Mouse (Mus musculus) heart, adult 9 months (tissue): ENCODE measurements at regions not wholly inside any gene's neighbourhood (a gene's known extent, or its start where the extent isn't known, plus 50 kb on each side); places are given as distances from the start of the nearest gene placed in this dataset.

Experiments used
- DNase-seq, 2 experiments: peaks; one replicate each; pipeline ENCODE4 v3.0.0; 2022; ENCODE audit warnings: low spot score in 2 of 2

- no peak for DNase-seq
These were observed 77.6 kb upstream of the Kctd3 start for GRCm38 (mm10) chr1:189085245-189085644.

- DNase-seq = no peak
These were observed 73.6 kb upstream of the Kctd3 start for GRCm38 (mm10) chr1:189081267-189081666.

- peak; percentile 21 to 23 for DNase-seq
These were observed 73.2 kb upstream of the Kctd3 start for GRCm38 (mm10) chr1:189080797-189081196.

GRCm38 (mm10) chr1:189079451-189080410 lies 72.1 kb upstream of the Kctd3 start:
- DNase-seq = no peak

- no peak for DNase-seq
These were observed 70.2 kb upstream of the Kctd3 start for GRCm38 (mm10) chr1:189077861-189078260.

GRCm38 (mm10) chr1:189076276-189076675 lies 68.6 kb upstream of the Kctd3 start:
- DNase-seq = peak; percentile 24 to 52

- peak; percentile 28 to 58 for DNase-seq
These were observed 68.0 kb upstream of the Kctd3 start for GRCm38 (mm10) chr1:189075671-189076070.

GRCm38 (mm10) chr1:189072516-189072915 lies 64.9 kb upstream of the Kctd3 start:
- DNase-seq = no peak

- no peak for DNase-seq
These were observed 60.6 kb upstream of the Kctd3 start for GRCm38 (mm10) chr1:189068204-189068603.

GRCm38 (mm10) chr1:189067204-189067960 lies 59.7 kb upstream of the Kctd3 start:
- DNase-seq = peak; percentile 27 to 76

GRCm38 (mm10) chr1:189066446-189067151 lies 59.0 kb upstream of the Kctd3 start:
- DNase-seq = no peak

GRCm38 (mm10) chr1:189065152-189065910 lies 57.7 kb upstream of the Kctd3 start:
- no peak for DNase-seq

GRCm38 (mm10) chr1:189064629-189065028 lies 57.0 kb upstream of the Kctd3 start:
- DNase-seq = no peak

GRCm38 (mm10) chr1:189063699-189064098 lies 56.1 kb upstream of the Kctd3 start:
- no peak for DNase-seq

- no peak for DNase-seq
These were observed 55.6 kb upstream of the Kctd3 start for GRCm38 (mm10) chr1:189063209-189063608.
